Mouse (Mus musculus): ENCODE measurements around the gene Gramd1b. TPM values are rescaled to one million over a fixed set of nuclear protein-coding genes. Genes with fewer than 3 reads are reported as not detected.

Gramd1b gene
- polyA plus RNA-seq, 1 experiment from 2014 or later, result 2.7 TPM

GRCm38 (mm10) chr9:40410895-40411294 lies 120.3 kb downstream of the Gramd1b start:
- Histone ChIP-seq H3K9me3 (replicated peaks) (no peaks in the 10 kb centered on the region), H3K27me3 (ENCODE audit: low read depth, poor library complexity, severe bottlenecking) (no peaks in the 10 kb centered on the region), H3K4me1 (0 out of 2 replicates have a peak, but pooled peaks cover 5% of the 10 kb centered on the region), H3K36me3 (no peaks in the 10 kb centered on the region), H3K4me3 (no peak overlapping the region), H3K27ac (no peak overlapping the region)
- WGBS, result 90% methylated on average over 3 of the region's 3 CpGs
- no peak for DNase-seq (ENCODE audit: low spot score)

DNA sequence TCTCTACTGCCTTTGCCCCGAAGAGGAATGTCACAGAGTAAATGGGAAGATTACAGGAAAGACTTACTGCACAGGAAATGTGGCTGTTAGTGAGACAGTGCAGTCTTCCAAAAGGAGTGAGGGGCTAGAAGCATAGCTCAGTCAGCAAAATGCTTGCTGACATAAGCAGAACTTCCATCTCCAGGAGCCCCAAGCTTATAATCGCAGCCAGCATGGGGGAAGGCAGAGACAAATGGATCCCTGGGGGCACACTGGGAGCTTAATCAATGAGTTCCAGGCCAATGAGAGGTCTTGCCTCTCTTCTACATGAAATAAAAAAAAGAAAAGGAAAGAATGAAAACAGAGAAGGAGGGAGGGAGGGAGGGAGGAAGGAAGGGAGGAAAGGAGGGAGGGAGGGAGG lies 122.1 kb downstream of the Gramd1b start:
- Histone ChIP-seq H3K4me1 (0 out of 2 replicates have a peak, but pooled peaks cover 3% of the 10 kb centered on the region), H3K9me3 (replicated peaks) (no peaks in the 10 kb centered on the region), H3K4me3 (no peak overlapping the region), H3K27ac (no peak overlapping the region), H3K36me3 (no peaks in the 10 kb centered on the region), H3K27me3 (ENCODE audit: low read depth, poor library complexity, severe bottlenecking) (no peaks in the 10 kb centered on the region)
- WGBS, result 68% methylated on average over 2 of the region's 2 CpGs
- DNase-seq (ENCODE audit: low spot score), result no peak

DNA sequence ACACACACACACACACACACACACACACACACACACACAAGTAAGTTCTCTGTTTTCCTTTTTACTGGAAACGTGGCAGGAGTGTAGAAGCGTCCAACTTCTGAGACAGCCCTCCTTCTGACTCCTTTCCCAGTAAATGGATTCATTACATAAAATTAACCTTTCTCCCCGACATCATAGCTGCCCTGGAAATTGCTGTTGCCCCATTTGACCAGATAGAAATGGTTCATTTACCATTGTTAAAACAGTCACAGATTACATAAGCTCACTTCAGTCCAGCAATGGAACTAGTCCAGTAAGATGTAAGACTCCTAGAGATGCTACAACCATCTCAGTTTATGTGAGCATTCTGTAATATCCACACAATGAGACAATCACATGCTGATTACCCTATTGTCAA lies 122.8 kb downstream of the Gramd1b start:
- Histone ChIP-seq H3K36me3 (no peaks in the 10 kb centered on the region), H3K4me3 (no peak overlapping the region), H3K9me3 (replicated peaks) (no peaks in the 10 kb centered on the region), H3K27me3 (ENCODE audit: low read depth, poor library complexity, severe bottlenecking) (no peaks in the 10 kb centered on the region), H3K4me1 (0 out of 2 replicates have a peak, but pooled peaks cover 3% of the 10 kb centered on the region), H3K27ac (no peak overlapping the region)
- no peak for DNase-seq (ENCODE audit: low spot score)
- WGBS, result 78% methylated on average over 3 of the region's 3 CpGs

GRCm38 (mm10) chr9:40407876-40408275 lies 123.3 kb downstream of the Gramd1b start:
- no peaks in the 10 kb centered on the region for H3K36me3 ChIP-seq
- H3K27ac ChIP-seq, result no peak overlapping the region
- H3K27me3 ChIP-seq (ENCODE audit: low read depth, poor library complexity, severe bottlenecking), result no peaks in the 10 kb centered on the region

DNA sequence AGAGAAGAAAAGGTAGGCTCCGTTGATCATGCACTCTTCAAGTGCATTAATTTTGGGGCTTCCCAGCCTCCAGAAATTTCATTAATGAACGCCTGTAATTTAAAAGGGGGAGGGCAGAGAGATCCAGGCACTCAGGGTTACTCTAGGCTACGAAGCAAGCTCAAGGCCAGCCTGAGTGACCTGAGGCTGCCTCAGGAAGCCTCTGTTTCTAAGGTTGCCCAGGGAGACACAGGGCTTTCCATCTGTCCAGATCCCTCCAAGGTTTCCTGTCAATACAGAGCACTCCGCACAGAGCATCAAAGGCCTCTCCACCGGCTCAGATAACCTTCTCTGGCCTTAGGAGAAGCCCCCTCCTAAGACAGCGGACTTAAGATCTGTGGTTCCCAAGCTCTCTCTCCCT lies 125.4 kb downstream of the Gramd1b start:
- Histone ChIP-seq H3K9me3 (replicated peaks) (no peaks in the 10 kb centered on the region), H3K27ac (no peak overlapping the region), H3K4me1 (0 out of 2 replicates have a peak, but pooled peaks cover 3% of the 10 kb centered on the region), H3K27me3 (ENCODE audit: low read depth, poor library complexity, severe bottlenecking) (no peaks in the 10 kb centered on the region), H3K4me3 (no peak overlapping the region), H3K36me3 (no peaks in the 10 kb centered on the region)
- no peak for DNase-seq (ENCODE audit: low spot score)
- 47% methylated on average over 6 of the region's 6 CpGs for WGBS

More at GRCm38 (mm10) chr9:40407876-40408275, 123.3 kb downstream of the Gramd1b start:
- H3K4me3 ChIP-seq, result no peak overlapping the region
- 75% methylated on average over 5 of the region's 5 CpGs for WGBS
- DNase-seq (ENCODE audit: low spot score), result no peak
- no peaks in the 10 kb centered on the region for H3K9me3 ChIP-seq (replicated peaks)
- H3K4me1 ChIP-seq, result 0 out of 2 replicates have a peak, but pooled peaks cover 3% of the 10 kb centered on the region

GRCm38 (mm10) chr9:40405263-40405662 lies 125.9 kb downstream of the Gramd1b start:
- no peaks in the 10 kb centered on the region for H3K36me3 ChIP-seq
- H3K9me3 ChIP-seq (replicated peaks), result no peaks in the 10 kb centered on the region
- H3K27ac ChIP-seq, result no peak overlapping the region
- no peak for DNase-seq (ENCODE audit: low spot score)
- H3K27me3 ChIP-seq (ENCODE audit: low read depth, poor library complexity, severe bottlenecking), result no peaks in the 10 kb centered on the region
- WGBS, result 89% methylated on average over 5 of the region's 5 CpGs
- no peak overlapping the region for H3K4me3 ChIP-seq
- H3K4me1 ChIP-seq, result 0 out of 2 replicates have a peak, but pooled peaks cover 3% of the 10 kb centered on the region

DNA sequence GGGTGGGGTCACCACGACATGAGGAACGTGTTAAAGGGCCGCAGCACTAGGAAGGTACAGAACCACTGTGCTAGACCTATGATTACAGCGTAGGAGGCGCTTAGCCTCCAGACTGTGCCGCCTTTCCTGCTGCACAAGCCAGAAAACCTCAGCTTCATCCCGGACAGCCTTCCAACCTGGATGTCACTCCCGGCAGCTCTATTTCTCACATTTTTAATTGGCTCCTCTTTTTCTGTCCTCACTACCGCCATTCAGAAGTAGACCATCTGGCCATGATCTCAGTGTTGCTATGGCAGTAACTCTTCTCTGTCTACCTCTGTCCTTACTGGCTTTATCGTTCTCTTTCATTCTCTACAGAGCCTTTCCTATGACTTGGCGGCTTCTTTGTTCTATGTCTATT lies 126.5 kb downstream of the Gramd1b start:
- DNase-seq (ENCODE audit: low spot score), result no peak
- Histone ChIP-seq H3K27ac (no peak overlapping the region), H3K4me3 (no peak overlapping the region), H3K9me3 (replicated peaks) (no peaks in the 10 kb centered on the region), H3K27me3 (ENCODE audit: low read depth, poor library complexity, severe bottlenecking) (no peaks in the 10 kb centered on the region), H3K36me3 (no peaks in the 10 kb centered on the region), H3K4me1 (0 out of 2 replicates have a peak, but pooled peaks cover 3% of the 10 kb centered on the region)
- WGBS, result 93% methylated on average over 11 of the region's 11 CpGs

- Histone ChIP-seq H3K4me3 (no peak overlapping the region), H3K4me1 (no peaks in the 10 kb centered on the region), H3K9me3 (replicated peaks) (no peaks in the 10 kb centered on the region), H3K27me3 (ENCODE audit: low read depth, poor library complexity, severe bottlenecking) (no peaks in the 10 kb centered on the region), H3K36me3 (no peaks in the 10 kb centered on the region), H3K27ac (no peak overlapping the region)
- no peak for DNase-seq (ENCODE audit: low spot score)
- WGBS, result 78% methylated on average over 7 of the region's 7 CpGs
Observed at GRCm38 (mm10) chr9:40403750-40404149, 127.4 kb downstream of the Gramd1b start.

GRCm38 (mm10) chr9:40401818-40402217 lies 129.4 kb downstream of the Gramd1b start:
- no peaks in the 10 kb centered on the region for H3K36me3 ChIP-seq
- no peaks in the 10 kb centered on the region for H3K9me3 ChIP-seq (replicated peaks)
- H3K27ac ChIP-seq, result no peak overlapping the region
- no peak for DNase-seq (ENCODE audit: low spot score)
- H3K27me3 ChIP-seq (ENCODE audit: low read depth, poor library complexity, severe bottlenecking), result no peaks in the 10 kb centered on the region
- H3K4me1 ChIP-seq, result peaks cover 3% of the 10 kb centered on the region
- 91% methylated on average over 5 of the region's 5 CpGs for WGBS
- no peak overlapping the region for H3K4me3 ChIP-seq

- DNase-seq (ENCODE audit: low spot score), result no peak
- H3K27me3 ChIP-seq (ENCODE audit: low read depth, poor library complexity, severe bottlenecking), result no peaks in the 10 kb centered on the region
- no peaks in the 10 kb centered on the region for H3K36me3 ChIP-seq
- H3K4me1 ChIP-seq, result peaks cover 3% of the 10 kb centered on the region
- H3K27ac ChIP-seq, result no peak overlapping the region
- H3K9me3 ChIP-seq (replicated peaks), result no peaks in the 10 kb centered on the region
- no peak overlapping the region for H3K4me3 ChIP-seq
- WGBS, result 78% methylated on average over 9 of the region's 9 CpGs
Observed at GRCm38 (mm10) chr9:40400854-40401253, 130.3 kb downstream of the Gramd1b start.

DNA sequence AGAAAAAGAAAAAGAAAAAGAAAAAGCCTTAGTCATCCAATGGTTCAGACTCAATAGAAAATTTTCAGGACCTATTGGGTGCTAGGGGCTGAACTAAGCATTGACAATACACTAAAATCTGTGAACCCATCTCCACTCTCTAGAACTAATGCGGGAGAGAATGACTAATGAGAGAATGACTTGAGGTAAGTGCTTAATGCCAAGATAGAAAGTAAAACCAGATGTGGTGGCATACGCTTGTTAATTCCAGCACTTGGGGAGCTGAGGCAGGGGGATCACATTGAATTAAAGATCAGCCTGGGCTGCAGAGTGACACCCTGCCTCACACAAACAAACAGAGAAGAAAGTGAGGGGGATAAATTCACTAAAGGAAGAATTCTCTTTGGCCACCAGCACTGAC lies 131.0 kb downstream of the Gramd1b start:
- H3K27ac ChIP-seq, result no peak overlapping the region
- no peak for DNase-seq (ENCODE audit: low spot score)
- H3K36me3 ChIP-seq, result no peaks in the 10 kb centered on the region
- H3K27me3 ChIP-seq (ENCODE audit: low read depth, poor library complexity, severe bottlenecking), result no peaks in the 10 kb centered on the region
- no peaks in the 10 kb centered on the region for H3K9me3 ChIP-seq (replicated peaks)
- 39% methylated on average over 2 of the region's 2 CpGs for WGBS
- peaks cover 3% of the 10 kb centered on the region for H3K4me1 ChIP-seq
- H3K4me3 ChIP-seq, result no peak overlapping the region

DNA sequence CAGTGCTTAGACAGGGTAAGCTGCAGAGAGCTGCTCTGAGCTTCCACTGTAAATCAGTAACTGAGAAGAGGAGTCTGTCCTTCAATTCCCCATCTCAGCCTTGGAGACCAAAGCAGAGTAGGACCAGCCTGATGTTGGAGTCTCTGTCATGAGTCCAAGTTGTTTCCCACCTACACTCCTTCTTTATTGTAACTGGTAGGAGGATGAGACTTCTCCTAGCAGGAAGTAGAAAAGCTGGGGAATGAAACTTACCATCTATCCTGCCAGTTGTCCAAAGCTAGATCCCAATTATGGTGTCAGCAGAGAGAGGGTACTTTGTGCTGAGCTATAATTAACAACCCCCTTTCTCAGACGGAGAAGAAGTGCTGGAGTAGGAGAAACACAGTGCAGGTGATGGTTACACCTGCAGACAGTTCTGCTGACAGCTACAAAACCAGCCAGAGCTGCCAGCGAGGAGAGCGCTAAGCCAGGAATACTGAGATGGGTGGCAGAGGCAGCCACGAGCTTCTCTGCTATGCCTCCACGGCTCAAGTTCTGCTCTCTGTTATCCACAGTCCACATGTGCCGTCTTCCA lies 131.7 kb downstream of the Gramd1b start:
- no peak for DNase-seq (ENCODE audit: low spot score)
- Histone ChIP-seq H3K9me3 (replicated peaks) (no peaks in the 10 kb centered on the region), H3K4me3 (no peak overlapping the region), H3K27ac (no peak overlapping the region), H3K36me3 (no peaks in the 10 kb centered on the region), H3K27me3 (ENCODE audit: low read depth, poor library complexity, severe bottlenecking) (no peaks in the 10 kb centered on the region), H3K4me1 (peaks cover 3% of the 10 kb centered on the region)
- 82% methylated on average over 6 of the region's 6 CpGs for WGBS

DNA sequence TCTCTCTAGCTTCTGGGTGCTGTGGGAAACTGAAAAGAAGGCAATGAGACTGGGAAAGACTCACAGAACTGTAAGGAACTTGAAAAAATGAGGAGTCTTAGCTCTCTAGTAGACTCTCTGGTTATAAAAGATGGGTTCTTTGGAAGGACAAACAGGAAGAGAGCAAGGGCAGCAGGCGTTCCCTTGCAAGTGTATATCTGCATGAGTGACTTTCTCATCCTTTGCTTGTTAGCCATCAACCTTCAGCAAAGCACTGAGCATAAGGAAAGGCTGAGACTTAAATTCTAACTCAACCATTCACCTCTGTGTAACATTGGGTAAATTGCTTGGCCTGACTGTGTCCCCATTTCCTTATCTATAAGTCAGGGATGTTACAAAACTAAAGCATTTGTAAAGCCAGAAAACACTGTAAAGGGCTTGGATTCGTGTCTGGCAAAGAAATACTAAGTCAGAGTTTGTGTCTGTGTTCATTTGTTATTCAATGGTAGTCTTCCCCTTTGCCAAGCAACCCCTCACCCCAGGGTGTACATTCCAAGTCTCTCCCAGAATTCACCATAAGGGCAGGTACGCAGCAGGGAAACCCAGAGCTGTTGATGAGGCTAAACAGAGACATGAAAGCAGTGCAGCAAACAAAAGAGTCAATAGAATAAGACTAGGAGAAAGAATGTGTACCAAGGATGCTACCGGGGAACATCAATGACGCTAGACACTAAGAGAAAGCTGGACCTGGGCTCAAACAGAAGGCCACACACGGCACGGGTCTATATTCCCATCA lies 133.5 kb downstream of the Gramd1b start:
- WGBS, result 71% methylated on average over 7 of the region's 7 CpGs
- Histone ChIP-seq H3K27me3 (ENCODE audit: low read depth, poor library complexity, severe bottlenecking) (no peaks in the 10 kb centered on the region), H3K4me1 (peaks cover 6% of the 10 kb centered on the region), H3K27ac (no peak overlapping the region), H3K36me3 (no peaks in the 10 kb centered on the region), H3K9me3 (replicated peaks) (no peaks in the 10 kb centered on the region), H3K4me3 (no peak overlapping the region)
- DNase-seq (ENCODE audit: low spot score), result no peak

Measured in limb, embryonic 10.5 days (tissue).